Mouse (Mus musculus) liver, embryonic 16.5 days (tissue): ENCODE results near the gene Pgap3. TPM values are rescaled to one million over a fixed set of nuclear protein-coding genes. Genes with fewer than 3 reads are reported as not detected.

Experiments used
- ATAC-seq: fragments of 200-750 bp; cut with Nextera tagmentation; 2 replicates; pipeline ENCODE4 v1.8.0; 2017; ENCODE audit warnings: low read depth, mild to moderate bottlenecking, moderate number of reproducible peaks, moderate library complexity
- H3K27ac ChIP-seq: fragments of 300-500 bp; sonication (generic); 2 replicates; pipeline ENCODE4 v1.5.1; 2014; ENCODE audit warnings: mild to moderate bottlenecking, low read length
- H3K27me3 ChIP-seq: fragments of 300-500 bp; sonication (generic); 2 replicates; pipeline ENCODE4 v1.6.1; 2014; ENCODE audit warnings: low read depth, low read length, mixed read lengths; ENCODE audit not compliant: control insufficient read depth, insufficient read depth
- H3K36me3 ChIP-seq: fragments of 300-500 bp; sonication (generic); 2 replicates; pipeline ENCODE4 v1.6.1; 2014; ENCODE audit warnings: mild to moderate bottlenecking; ENCODE audit not compliant: control insufficient read depth, insufficient read depth
- H3K4me1 ChIP-seq: fragments of 300-500 bp; sonication (generic); 2 replicates; pipeline ENCODE4 v1.6.1; 2014; ENCODE audit warnings: low read depth, low read length, mixed read lengths; ENCODE audit not compliant: control insufficient read depth
- H3K4me2 ChIP-seq: fragments of 300-500 bp; sonication (generic); 2 replicates; pipeline ENCODE4 v1.6.1; 2014; ENCODE audit warnings: low read depth, low read length, mixed read lengths
- H3K4me3 ChIP-seq: fragments of 300-500 bp; sonication (generic); 2 replicates; pipeline ENCODE4 v1.5.1; 2014; ENCODE audit warnings: low read depth, mild to moderate bottlenecking, low read length
- H3K9ac ChIP-seq: fragments of 300-500 bp; sonication (generic); 2 replicates; pipeline ENCODE4 v1.6.1; 2014; ENCODE audit warnings: low read depth, low read length
- H3K9me3 ChIP-seq: fragments of 300-500 bp; sonication (generic); replicated peaks from 2 replicates; pipeline ENCODE4 v1.6.1; 2016; ENCODE audit warnings: low read length; ENCODE audit not compliant: control insufficient read depth
- WGBS: fragments of 180-500 bp; shearing (Covaris S2); extraction: QIAGEN DNeasy Blood & Tissue Kit; methylation state at CpG from one replicate; pipeline ENCODE4 v1.1.7; 2014; ENCODE audit not compliant: insufficient replicate concordance; 5-methylcytosine and 5-hydroxymethylcytosine counted together
- polyA plus RNA-seq: library from polyadenylated mRNA; unstranded; fragments of >200 nt; fragmentation: Nextera tagmentation; extraction: Ambion mirVana; gene quantifications from 2 replicates; pipeline ENCODE4 v1.2.1, GENCODE M21; 2015

Pgap3 gene
- polyA plus RNA-seq, 1 experiment from 2014 or later = 3.4 TPM

- Histone ChIP-seq H3K9me3 (no peaks in the 10 kb centered on the region), H3K9ac (no peak overlapping the region), H3K4me3 (no peak overlapping the region), H3K4me1 (no peaks in the 10 kb centered on the region), H3K36me3 (peaks cover 13% of the 10 kb centered on the region), H3K27ac (no peak overlapping the region), H3K27me3 (peaks cover 27% of the 10 kb centered on the region), H3K4me2 (no peak overlapping the region)
- ATAC-seq = no peak
- 79% methylated on average over 2 of the region's 2 CpGs for WGBS
Measured at GRCm38 (mm10) chr11:98381651-98382050, 18.6 kb downstream of the Pgap3 start.

GRCm38 (mm10) chr11:98380106-98380505, 20.2 kb downstream of the Pgap3 start:
- peaks cover 12% of the 10 kb centered on the region for H3K27me3 ChIP-seq
- peaks cover 19% of the 10 kb centered on the region for H3K36me3 ChIP-seq
- WGBS = 70% methylated on average over 6 of the region's 6 CpGs

GRCm38 (mm10) chr11:98379379-98379778, 20.9 kb downstream of the Pgap3 start:
- Histone ChIP-seq H3K27ac (no peak overlapping the region), H3K27me3 (peaks cover 5% of the 10 kb centered on the region), H3K9me3 (no peaks in the 10 kb centered on the region), H3K4me2 (no peak overlapping the region), H3K9ac (no peak overlapping the region), H3K4me1 (no peaks in the 10 kb centered on the region), H3K36me3 (peaks cover 19% of the 10 kb centered on the region), H3K4me3 (no peak overlapping the region)
- no peak for ATAC-seq
- WGBS = 71% methylated on average over 7 of the region's 7 CpGs

More at GRCm38 (mm10) chr11:98380106-98380505, 20.2 kb downstream of the Pgap3 start:
- no peaks in the 10 kb centered on the region for H3K4me1 ChIP-seq
- H3K9me3 ChIP-seq = no peaks in the 10 kb centered on the region
- H3K4me3 ChIP-seq = no peak overlapping the region
- no peak overlapping the region for H3K4me2 ChIP-seq
- no peak for ATAC-seq
- no peak overlapping the region for H3K9ac ChIP-seq
- no peak overlapping the region for H3K27ac ChIP-seq

GRCm38 (mm10) chr11:98377787-98378186, 22.5 kb downstream of the Pgap3 start:
- WGBS = 77% methylated on average over 11 of the region's 11 CpGs
- Histone ChIP-seq H3K36me3 (peaks cover 19% of the 10 kb centered on the region), H3K27me3 (no peaks in the 10 kb centered on the region), H3K9ac (no peak overlapping the region), H3K4me1 (no peaks in the 10 kb centered on the region), H3K4me3 (no peak overlapping the region), H3K9me3 (no peaks in the 10 kb centered on the region), H3K4me2 (no peak overlapping the region), H3K27ac (no peak overlapping the region)
- ATAC-seq = no peak

GRCm38 (mm10) chr11:98376756-98377155, 23.5 kb downstream of the Pgap3 start:
- ATAC-seq = no peak
- peaks cover 19% of the 10 kb centered on the region for H3K36me3 ChIP-seq
- H3K9me3 ChIP-seq = no peaks in the 10 kb centered on the region
- H3K4me3 ChIP-seq = no peak overlapping the region
- H3K4me1 ChIP-seq = no peaks in the 10 kb centered on the region
- no peaks in the 10 kb centered on the region for H3K27me3 ChIP-seq
- WGBS = 72% methylated on average over 5 of the region's 5 CpGs
- H3K27ac ChIP-seq = no peak overlapping the region
- H3K4me2 ChIP-seq = no peak overlapping the region
- H3K9ac ChIP-seq = no peak overlapping the region

- no peak for ATAC-seq
- Histone ChIP-seq H3K36me3 (peaks cover 19% of the 10 kb centered on the region), H3K9me3 (no peaks in the 10 kb centered on the region), H3K27me3 (no peaks in the 10 kb centered on the region), H3K4me3 (no peak overlapping the region), H3K4me2 (no peak overlapping the region), H3K9ac (no peak overlapping the region), H3K27ac (no peak overlapping the region), H3K4me1 (no peaks in the 10 kb centered on the region)
- WGBS = 87% methylated on average over 8 of the region's 8 CpGs
Measured at GRCm38 (mm10) chr11:98374266-98374665, 26.0 kb downstream of the Pgap3 start.

GRCm38 (mm10) chr11:98373244-98373643, 27.0 kb downstream of the Pgap3 start:
- no peak overlapping the region for H3K4me2 ChIP-seq
- H3K4me1 ChIP-seq = no peaks in the 10 kb centered on the region
- no peaks in the 10 kb centered on the region for H3K9me3 ChIP-seq
- ATAC-seq = no peak
- peaks cover 14% of the 10 kb centered on the region for H3K36me3 ChIP-seq
- H3K4me3 ChIP-seq = no peak overlapping the region
- H3K9ac ChIP-seq = no peak overlapping the region
- 70% methylated on average over 6 of the region's 6 CpGs for WGBS
- H3K27me3 ChIP-seq = no peaks in the 10 kb centered on the region
- H3K27ac ChIP-seq = no peak overlapping the region

GRCm38 (mm10) chr11:98372406-98372805, 27.9 kb downstream of the Pgap3 start:
- Histone ChIP-seq H3K4me3 (no peak overlapping the region), H3K9me3 (no peaks in the 10 kb centered on the region), H3K4me1 (no peaks in the 10 kb centered on the region), H3K27ac (no peak overlapping the region), H3K4me2 (no peak overlapping the region), H3K36me3 (peaks cover 10% of the 10 kb centered on the region), H3K9ac (no peak overlapping the region), H3K27me3 (no peaks in the 10 kb centered on the region)
- 2% methylated on average over 2 of the region's 2 CpGs for WGBS
- ATAC-seq = no peak

- H3K9me3 ChIP-seq = no peaks in the 10 kb centered on the region
- no peaks in the 10 kb centered on the region for H3K4me1 ChIP-seq
- no peak overlapping the region for H3K9ac ChIP-seq
- peaks cover 6% of the 10 kb centered on the region; the same call in 1 of the 2 replicates for H3K36me3 ChIP-seq
- ATAC-seq = no peak
- no peak overlapping the region for H3K4me2 ChIP-seq
- H3K27me3 ChIP-seq = no peaks in the 10 kb centered on the region
- 60% methylated on average over 10 of the region's 10 CpGs for WGBS
- no peak overlapping the region for H3K4me3 ChIP-seq
- no peak overlapping the region for H3K27ac ChIP-seq
Measured at GRCm38 (mm10) chr11:98371556-98372240, 28.6 kb downstream of the Pgap3 start.
